Mouse (Mus musculus) left cerebral cortex, adult 9 months (tissue): ENCODE data around the gene Oat.
A peak's percentile ranks its signal among the peaks of the same experiment; 100 is the strongest.

Experiments used
- DNase-seq, 2 experiments: peaks; one replicate each; pipeline ENCODE4 v3.0.0; 2022; ENCODE audit warnings: low spot score in 2 of 2

The Oat gene

DNA sequence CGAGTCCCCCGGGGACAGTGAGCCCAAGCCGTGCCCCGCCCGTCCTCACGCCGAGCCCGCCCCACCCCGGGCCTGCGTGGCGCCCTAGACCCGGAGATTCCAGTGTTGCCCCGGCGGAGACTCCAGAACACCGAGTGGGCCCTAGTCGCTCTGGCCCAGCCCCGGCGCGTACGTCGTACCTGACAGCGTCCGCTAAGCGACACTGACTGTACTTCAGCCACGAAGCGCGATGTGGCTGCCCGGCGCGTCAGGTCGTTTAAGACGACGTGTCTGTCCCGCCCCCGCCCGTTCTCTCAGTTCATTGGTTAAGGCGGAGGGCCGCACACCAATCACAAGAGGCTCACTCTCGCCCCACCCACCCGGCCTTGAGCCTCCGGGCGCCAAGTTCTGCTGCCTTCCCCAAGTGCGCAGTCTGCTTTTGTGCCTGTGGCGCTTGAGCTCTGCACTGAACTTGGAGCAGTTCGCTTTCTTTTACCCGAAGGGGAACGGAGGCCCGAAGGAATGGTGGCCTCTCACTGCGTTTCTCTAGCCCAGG lies at the start of gene Oat:
TSS of gene Oat (minus strand) at position 283 of the 535 bp plus-strand sequence.
- peak; percentile 79 to 96 for DNase-seq

DNA sequence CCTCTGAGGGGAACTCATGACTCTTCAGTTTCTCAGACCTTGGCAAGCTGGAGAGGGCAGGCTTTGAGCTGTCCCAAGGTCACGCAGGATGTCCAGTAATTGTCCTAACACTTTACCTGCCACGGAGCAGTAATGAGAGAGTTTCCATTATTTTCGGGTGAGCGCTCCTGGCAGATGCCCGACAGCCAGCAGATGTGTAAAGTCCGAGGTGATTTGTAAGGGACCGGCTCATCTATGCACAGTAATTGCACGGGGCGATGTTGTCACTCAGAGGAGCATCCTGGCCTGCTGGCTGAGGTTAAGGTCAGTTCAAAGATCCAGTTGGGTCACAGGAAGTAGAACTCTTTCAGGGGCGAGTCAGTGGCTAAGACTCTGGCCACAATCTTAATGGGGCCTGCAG lies 48.0 kb upstream of the Oat start:
- DNase-seq: no peak

- DNase-seq: no peak
Measured at GRCm38 (mm10) chr7:132619975-132620918, 44.0 kb upstream of the Oat start.

GRCm38 (mm10) chr7:132619549-132619948 lies 43.4 kb upstream of the Oat start:
- no peak for DNase-seq

DNA sequence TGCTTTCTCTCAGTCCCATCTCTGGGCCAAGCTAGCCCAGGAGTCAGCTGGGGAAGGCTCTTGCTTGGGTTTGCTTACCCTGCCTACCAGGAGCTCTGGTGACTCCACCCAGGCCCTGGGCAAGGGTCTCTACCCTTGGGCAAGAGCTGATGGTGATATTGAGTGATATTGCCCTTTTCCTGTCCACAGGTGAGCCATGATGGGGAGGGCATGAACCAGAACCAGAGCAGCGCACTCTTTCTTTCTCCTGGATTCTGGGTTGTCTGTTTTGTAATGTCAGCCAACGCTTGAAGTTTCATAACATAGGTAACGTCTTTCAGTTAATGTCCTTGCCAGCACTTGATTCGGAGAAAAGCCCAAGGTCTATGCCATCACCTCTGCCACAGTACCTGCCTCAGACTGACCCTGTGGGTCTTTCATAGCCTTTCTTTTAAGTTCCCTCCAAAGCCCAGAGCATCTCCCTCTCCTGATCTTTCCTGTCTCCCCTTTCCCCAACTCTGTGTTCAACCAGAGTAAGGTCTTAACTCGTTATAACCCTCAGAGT lies 40.9 kb upstream of the Oat start:
- no peak for DNase-seq

DNA sequence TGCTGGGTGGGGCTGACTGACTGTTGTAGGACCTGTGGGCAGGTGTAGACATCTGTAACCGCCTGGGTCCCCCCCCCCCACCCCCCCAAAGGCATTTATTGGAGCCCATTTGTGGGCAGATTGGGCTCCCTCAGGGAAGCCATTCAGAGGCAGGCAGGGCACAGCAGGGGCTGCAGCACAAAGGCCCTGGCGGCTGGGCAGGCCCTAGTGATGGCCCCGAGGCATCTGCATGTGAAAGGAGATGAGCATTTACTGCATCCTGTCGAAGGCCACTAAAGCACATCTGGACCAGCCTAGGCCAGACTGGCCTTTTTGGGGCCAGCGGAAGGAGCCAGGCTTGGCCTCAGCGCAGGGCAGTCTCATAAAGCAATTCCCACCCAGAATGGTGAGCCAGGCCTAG lies 40.2 kb upstream of the Oat start:
- DNase-seq: no peak

GRCm38 (mm10) chr7:132615346-132615745 lies 39.1 kb upstream of the Oat start:
- DNase-seq: no peak

DNA sequence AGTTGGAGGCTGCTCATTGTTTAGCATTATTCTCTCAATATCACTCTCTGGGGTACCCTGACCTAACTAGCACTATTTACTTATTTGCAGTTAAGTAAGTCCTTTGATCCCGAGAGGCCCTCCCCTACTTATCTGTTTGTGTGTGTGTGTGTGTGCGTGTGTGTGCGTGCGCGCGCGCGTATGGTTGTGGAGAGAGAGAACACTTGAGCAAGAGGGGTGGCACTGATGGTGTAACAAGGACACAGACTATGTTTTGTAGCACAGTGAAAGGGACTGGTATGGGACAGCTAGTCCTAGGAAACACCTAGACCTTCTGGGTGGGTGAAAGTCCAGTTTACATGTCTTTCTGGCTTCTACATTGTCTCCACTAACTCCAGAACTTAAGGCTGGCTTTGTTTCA lies 35.3 kb upstream of the Oat start:
- no peak for DNase-seq

- DNase-seq: peak in 1 of 2 experiments; percentile 76
Measured at GRCm38 (mm10) chr7:132610468-132611318, 34.5 kb upstream of the Oat start, which contains the start of gene Lhpp. Gene Lhpp (plus strand): TSS chr7:132610638.

GRCm38 (mm10) chr7:132608316-132609020 lies 32.3 kb upstream of the Oat start:
- no peak for DNase-seq

- DNase-seq: no peak
Measured at GRCm38 (mm10) chr7:132605689-132606088, 29.5 kb upstream of the Oat start.

DNA sequence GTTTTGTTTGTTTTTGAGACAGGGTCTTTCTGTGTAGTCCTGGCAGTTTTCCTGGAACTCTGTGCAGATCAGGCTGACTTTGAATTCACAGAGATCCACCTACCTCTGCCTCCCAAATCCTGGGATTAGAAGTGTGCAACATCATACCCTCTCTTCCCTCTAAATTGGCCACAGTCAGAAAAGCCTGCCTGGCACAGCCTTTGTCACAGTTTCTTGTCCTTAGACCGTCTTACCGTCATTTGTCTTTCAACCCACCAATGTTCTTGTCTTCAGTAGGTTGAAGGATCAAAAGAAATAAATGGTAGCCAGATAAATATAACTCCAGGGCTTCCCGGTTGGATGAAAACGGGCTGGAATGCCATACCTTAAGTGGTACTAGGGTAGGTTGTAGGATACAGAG lies 28.5 kb upstream of the Oat start:
- no peak for DNase-seq

DNA sequence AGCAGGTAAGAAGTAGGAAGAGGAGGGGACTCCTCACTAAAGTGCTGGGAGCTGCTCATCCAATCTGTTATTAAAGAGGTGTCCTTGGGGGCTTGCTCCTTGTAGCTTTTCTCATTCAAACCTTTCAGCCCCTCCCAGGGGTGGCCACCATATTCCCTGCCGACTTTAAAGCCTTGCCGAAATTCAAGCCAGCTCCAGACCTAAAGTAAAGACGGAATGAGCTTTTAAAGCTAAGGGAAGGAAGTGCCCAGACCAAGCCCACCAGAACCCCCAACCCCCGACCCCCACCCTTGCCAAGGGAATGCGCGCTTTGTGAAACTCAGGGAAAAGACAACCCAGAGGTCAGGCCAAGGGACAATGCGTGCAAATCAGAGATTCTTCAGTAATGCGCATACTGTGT lies 24.7 kb upstream of the Oat start:
- no peak for DNase-seq

GRCm38 (mm10) chr7:132600026-132600425 lies 23.8 kb upstream of the Oat start:
- DNase-seq: no peak

DNA sequence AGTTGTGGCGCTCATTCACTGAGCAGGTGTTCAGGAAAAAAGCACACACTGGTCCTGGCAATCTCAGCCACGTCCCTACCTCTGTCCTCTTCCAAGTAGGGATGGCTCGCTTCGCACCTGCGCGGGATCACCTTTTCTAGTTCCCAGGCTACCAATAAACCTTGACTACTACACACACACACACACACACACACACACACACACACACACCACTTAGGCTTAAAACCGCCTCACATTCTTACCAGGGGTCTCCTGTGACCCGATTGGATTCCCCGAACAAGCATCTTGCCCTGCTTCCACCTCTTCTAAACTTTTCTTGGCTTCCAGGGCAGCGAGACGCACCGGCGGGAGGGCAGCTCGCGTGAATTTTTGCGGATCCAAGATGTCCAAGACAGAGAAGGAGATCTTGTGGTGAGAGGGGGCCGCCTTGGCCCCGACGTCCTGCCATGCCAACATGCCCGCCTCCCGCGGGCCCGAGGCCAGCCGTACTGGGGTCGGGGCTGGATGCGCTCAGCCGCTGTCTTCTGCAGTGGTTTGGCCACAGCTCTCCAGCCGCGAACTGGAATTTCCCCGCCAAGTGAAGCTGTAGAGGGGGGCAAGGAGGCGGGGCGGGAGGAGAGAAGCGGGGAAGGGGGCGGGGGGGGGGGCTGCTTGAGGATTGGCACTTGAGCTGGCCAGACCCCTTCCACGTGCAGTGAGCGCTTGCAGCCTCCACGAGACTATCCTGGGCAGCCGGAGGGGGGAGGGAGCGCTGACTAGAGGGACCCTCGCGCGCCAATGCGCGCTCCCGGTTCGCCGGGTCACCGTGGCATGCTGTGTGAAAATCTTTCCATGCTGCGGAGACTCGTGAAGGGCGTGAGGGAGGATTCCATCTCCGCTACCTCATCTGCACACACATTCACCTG lies 23.1 kb upstream of the Oat start, which contains the start of gene Nkx1-2:
TSS of gene Nkx1-2 (minus strand) at position 567 of the 905 bp plus-strand sequence.
- no peak for DNase-seq

- no peak for DNase-seq
Measured at GRCm38 (mm10) chr7:132597251-132598041, 21.2 kb upstream of the Oat start.

GRCm38 (mm10) chr7:132596557-132597250 lies 20.5 kb upstream of the Oat start:
- no peak for DNase-seq

GRCm38 (mm10) chr7:132595787-132596186 lies 19.6 kb upstream of the Oat start:
- no peak for DNase-seq

DNA sequence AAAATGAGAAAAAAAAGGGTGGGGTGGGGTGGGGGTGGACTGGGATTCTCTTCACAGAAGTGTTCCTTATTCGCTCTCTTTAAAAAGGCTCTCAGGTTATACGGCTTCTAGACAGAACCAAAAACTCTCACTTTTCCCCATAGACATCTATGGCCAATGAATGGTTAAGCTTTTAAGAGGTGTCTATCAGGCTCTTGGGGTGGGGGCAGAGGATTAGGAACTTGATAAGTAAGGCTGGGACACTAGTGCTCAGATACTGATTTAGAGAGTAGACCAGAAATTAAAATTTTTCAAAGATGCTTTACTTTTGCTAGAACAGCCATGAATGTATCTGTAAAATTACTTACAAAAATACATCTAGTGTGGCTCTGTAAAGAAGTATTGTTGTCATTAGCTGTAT lies 18.1 kb upstream of the Oat start:
- no peak for DNase-seq
